Mouse (Mus musculus): ENCODE measurements around the gene Aup1. TPM values are rescaled to one million over a fixed set of nuclear protein-coding genes. Genes with fewer than 3 reads are reported as not detected.

Gene Aup1
- polyA plus RNA-seq (2012; rRNA removed; ENCODE audit: low replicate concordance), result 469 and 806 TPM in 2 replicates

DNA sequence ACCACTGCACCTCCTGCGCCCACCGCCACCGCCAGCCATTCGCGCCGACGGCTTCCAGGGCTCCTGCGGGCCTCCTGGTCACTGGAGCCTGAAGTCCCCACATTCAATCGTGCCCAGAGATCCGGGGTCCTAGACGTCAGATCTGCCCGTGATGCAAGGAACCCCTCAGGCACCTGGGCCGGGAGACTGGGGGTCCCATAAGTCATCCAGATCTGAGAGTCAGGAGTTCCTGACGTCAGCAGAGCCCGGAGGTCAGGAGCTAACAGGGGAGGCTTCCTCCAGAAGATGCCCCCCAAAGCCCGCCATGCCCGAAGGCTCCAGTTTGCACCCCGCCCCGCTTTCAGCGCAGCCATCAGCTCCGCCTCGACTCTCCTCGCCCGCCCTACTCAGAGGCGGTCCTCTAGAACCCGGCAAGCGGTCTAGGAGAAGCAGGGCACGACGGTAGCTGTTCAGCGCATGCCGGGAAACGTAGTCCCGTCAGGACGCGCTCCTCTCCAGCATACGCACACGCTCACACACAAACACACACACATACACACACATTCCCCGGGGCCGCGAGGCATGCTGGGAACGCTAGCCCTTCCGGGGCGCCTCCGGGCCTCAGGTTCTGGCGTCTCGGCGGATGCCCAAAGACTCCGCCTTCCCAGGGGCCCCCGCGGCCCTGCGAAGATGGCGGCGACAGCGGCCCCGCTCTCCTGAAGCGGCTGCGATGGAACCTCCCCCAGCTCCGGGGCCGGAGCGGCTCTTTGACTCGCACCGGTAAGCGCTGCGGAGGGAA is at the start of gene Aup1:
Gene Aup1, plus strand, starts transcription at position 448 of the 778 bp plus-strand sequence.

DNA sequence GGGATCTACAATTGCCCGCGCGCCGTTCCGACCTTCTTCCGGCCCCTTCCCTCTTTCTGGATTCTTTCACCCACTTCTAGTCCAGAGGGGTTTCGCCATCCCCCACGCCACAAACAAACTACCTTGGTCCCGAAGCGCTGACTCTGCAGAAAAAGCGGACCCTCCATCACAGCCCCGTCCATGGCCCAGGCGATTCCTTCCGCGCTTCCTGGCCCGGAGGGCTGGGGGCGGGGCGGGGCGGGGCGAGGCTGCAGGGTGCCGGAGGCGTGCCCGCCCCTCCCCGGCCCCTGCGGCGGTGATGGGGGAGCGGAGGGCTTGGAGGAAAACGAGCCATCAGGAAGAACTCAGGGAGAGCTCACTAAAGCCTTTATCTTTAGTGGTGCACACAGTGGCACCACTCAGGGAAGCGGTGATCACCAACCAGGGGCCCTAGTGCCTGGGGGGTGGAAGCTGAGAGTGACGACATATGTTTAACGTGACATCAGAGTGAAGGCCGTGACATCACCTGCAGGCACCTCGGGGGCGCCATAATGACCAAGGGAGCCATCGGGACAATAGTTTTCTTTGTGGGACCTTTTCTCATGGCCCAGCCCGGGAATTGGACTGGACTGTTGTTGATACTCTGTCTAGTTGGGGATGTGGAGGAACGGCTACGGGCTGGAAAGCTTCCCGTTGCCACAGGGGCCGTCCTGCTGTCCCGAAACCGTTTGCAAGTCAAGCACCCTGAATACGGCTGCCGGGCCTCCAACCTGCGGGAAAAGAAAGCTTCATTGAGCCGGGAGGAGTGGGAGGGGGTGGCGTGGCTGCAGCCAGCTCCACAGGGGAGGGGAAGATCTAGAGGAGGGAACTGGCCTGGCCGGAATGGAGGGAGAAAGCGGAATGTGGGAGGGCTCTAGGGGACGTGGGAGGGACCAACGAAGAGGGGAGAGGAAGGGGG is 20.8 kb upstream of the Aup1 start, which contains the start of the genes Dok1 and Loxl3:
Gene Dok1, minus strand, starts transcription at position 223 of the 937 bp plus-strand sequence.
Gene Loxl3, plus strand, starts transcription at position 925 of the 937 bp plus-strand sequence.

DNA sequence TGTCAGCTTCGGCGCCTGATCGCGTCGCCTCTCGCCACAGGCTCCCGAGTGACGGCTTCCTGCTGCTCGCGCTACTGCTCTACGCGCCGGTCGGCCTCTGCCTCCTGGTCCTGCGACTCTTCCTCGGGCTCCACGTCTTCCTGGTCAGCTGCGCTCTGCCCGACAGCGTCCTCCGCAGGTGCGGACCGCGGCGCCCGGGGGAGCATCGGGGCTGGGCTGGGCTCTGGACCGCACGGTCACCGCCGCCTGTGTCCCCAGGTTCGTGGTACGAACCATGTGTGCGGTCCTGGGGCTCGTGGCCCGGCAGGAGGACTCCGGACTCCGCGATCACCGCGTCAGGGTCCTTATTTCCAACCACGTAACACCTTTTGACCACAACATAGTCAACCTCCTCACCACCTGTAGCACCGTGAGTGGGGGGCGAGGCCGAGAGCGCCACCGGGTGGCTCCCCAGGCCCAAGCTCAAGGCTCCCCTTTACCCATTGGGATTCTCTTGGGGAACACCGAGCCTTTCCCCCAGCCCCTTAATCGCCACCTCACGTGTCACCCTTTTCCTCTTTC is 630 bp downstream of the Aup1 start, which contains the start of gene Htra2:
Gene Htra2, minus strand, starts transcription at position 403 of the 561 bp plus-strand sequence.

DNA sequence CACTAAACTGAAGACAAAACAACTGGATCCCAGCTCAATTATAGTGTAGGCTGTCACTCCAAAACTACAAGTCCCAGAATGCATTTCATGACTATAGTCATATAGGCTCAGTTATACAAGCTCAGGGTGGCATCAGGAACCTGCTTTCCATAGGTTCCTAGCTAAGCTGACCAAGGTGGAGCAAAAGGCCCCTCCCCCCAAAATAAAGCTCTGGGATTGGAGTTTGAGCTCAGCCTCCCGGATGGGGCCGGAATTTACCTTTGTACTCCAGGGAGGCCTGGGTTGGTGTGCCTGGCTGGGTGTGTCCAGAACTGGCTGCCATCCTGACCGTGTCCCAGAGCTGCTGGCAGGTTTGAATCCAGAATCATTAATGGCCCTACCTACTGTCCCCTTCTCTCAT is 3.5 kb downstream of the Aup1 start, which contains the start of gene Dqx1:
Gene Dqx1, plus strand, starts transcription at position 55 of the 400 bp plus-strand sequence.

DNA sequence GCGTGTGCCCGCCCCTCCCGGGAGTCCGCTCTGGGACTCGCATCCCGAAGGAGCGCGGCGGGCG is 15.8 kb downstream of the Aup1 start, which contains the start of gene Tlx2:
Gene Tlx2, minus strand, starts transcription at position 47 of the 64 bp plus-strand sequence.

DNA sequence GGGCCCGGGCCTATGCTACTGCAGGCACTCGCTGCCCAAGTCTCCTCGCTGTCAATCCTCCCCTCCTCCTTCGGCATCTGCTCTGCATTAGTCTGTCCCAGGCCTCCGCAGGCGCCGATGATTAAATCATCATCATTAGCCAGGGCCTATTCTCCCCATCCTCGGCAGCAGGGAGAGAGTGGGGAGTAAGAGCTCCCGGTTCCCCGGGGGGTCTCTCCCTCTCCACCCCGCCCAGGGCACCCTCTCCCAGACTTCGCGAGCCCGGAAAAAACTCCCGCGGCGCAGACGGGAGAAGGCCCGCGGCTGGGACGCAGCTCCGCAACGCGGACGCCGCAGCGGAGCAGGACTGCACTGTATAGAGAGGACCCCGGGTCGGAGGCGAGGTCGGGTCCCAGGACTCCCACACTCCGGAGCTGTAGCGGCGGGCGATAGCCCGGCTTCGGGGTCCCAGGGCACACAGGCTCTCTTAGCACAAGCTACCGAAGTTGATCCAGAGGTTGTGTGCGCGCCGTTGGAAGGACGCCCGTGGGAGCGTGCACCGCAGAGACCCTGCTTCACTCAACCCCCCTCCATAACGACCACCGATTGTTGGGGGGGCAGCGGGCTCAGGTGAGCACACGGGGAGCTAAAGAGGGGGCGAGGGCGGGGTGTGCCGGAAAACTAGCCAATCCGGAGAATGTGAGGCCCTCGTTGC is 23.5 kb downstream of the Aup1 start, which contains the start of gene Pcgf1:
Gene Pcgf1, plus strand, starts transcription at position 240 of the 694 bp plus-strand sequence.

DNA sequence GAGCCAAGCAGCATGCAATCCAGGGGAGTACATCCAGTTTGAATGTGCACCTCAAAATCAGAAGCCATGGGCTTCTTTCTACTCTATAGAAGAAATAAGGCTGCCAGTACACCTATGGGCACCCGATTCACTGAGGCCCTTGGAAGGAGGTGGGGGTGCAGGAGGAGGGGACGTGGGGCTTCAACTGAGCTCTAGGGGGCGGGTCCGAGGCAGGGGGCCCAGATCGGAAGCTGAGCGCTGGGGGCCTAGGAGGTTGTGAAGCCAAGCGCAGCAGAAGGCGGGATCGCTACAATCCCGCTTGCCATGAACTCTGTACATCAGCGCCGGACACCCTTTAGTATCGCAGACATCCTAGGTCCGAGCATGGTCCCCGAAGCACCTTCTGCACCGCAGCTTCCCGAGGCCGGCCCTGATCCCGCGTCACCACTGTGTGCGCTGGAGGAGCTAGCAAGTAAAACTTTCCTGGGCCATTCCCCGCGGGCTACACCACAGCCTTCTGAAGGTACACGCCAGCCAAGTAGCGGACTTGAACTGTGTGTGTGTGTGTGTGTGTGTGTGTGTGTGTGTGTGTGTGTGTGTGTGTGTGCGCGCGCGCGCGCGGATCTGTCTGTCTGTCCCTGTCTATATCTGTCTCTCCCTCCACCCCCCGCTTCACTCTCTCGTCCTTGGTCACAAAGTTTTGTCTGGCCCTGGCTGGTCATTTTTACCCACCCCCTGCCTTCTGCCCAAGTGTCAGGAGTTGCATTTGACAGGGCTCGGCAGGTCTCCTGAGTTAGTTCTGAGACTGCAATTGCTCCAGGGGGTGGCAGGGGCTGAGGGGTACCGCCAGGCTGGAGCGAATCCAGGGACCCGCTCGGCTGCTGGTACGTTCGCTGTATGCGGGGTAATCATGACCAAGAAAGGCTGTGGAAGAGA is 32.1 kb downstream of the Aup1 start, which contains the start of gene Lbx2:
Gene Lbx2, plus strand, starts transcription at position 247 of the 915 bp plus-strand sequence.

DNA sequence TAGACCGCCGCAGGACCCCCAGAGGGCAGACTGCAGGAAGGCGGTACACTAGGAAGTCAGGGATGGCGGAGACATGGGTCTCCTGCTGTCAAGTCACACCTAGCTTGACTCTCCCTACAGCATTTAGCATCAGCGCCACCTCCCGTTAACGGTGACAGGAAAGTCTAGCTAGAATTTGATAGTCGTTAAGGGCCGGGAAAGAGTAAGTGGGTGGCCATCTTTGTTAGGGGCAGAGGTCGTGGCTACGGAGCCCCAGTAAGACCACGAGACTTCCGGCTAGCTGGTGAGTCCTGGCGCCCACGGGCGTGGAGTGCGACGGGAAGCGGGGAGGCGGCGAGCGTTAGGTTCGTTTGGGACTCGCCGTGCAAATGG is 47.0 kb downstream of the Aup1 start, which contains the start of the genes Ccdc142 and Gm42688:
Gene Ccdc142, plus strand, starts transcription at position 286 of the 372 bp plus-strand sequence.
Gene Gm42688, plus strand, starts transcription at position 302 of the 372 bp plus-strand sequence.

Other genes with a start within 250 kb of the Aup1 start
- 2.1 and 4.5 TPM in 2 replicates for gene Sema4f, start 114.8 kb upstream of the Aup1 start, polyA plus RNA-seq (2012; rRNA removed; ENCODE audit: low replicate concordance)
- gene M1ap, start 107.6 kb upstream of the Aup1 start, polyA plus RNA-seq (2012; rRNA removed; ENCODE audit: low replicate concordance), result 0.59 and 2.0 TPM in 2 replicates
- gene Dok1, start 21.1 kb upstream of the Aup1 start, polyA plus RNA-seq (2012; rRNA removed; ENCODE audit: low replicate concordance), result 8.9 and 18.2 TPM in 2 replicates
- gene Loxl3, start 20.3 kb upstream of the Aup1 start, polyA plus RNA-seq (2012; rRNA removed; ENCODE audit: low replicate concordance), result 9.9 and 12.4 TPM in 2 replicates
- gene Htra2, start 752 bp downstream of the Aup1 start, polyA plus RNA-seq (2012; rRNA removed; ENCODE audit: low replicate concordance), result 55.0 and 63.3 TPM in 2 replicates
- 2.9 and 4.2 TPM in 2 replicates for gene Dqx1, start 3.3 kb downstream of the Aup1 start, polyA plus RNA-seq (2012; rRNA removed; ENCODE audit: low replicate concordance)
- gene Tlx2, start 15.8 kb downstream of the Aup1 start, polyA plus RNA-seq (2012; rRNA removed; ENCODE audit: low replicate concordance), result 0.80 TPM in 1 of 2 replicates, not detected in the other
- gene Pcgf1, start 23.3 kb downstream of the Aup1 start, polyA plus RNA-seq (2012; rRNA removed; ENCODE audit: low replicate concordance), result 13.3 and 20.8 TPM in 2 replicates
- gene Lbx2, start 31.8 kb downstream of the Aup1 start, polyA plus RNA-seq (2012; rRNA removed; ENCODE audit: low replicate concordance), result 2.1 and 2.8 TPM in 2 replicates
- 7.9 and 17.1 TPM in 2 replicates for gene Ccdc142, start 47.1 kb downstream of the Aup1 start, polyA plus RNA-seq (2012; rRNA removed; ENCODE audit: low replicate concordance)
- 4.1 and 5.1 TPM in 2 replicates for gene Gm42688, start 47.1 kb downstream of the Aup1 start, polyA plus RNA-seq (2012; rRNA removed; ENCODE audit: low replicate concordance)
- 53.5 and 79.1 TPM in 2 replicates for gene Mrpl53, start 54.5 kb downstream of the Aup1 start, polyA plus RNA-seq (2012; rRNA removed; ENCODE audit: low replicate concordance)
- gene Mogs, start 61.0 kb downstream of the Aup1 start, polyA plus RNA-seq (2012; rRNA removed; ENCODE audit: low replicate concordance), result 55.4 and 72.6 TPM in 2 replicates
- 188 and 203 TPM in 2 replicates for gene Wbp1, start 67.0 kb downstream of the Aup1 start, polyA plus RNA-seq (2012; rRNA removed; ENCODE audit: low replicate concordance)
- gene Ino80b, start 70.9 kb downstream of the Aup1 start, polyA plus RNA-seq (2012; rRNA removed; ENCODE audit: low replicate concordance), result 15.1 and 82.3 TPM in 2 replicates
- gene Rtkn, start 80.9 kb downstream of the Aup1 start, polyA plus RNA-seq (2012; rRNA removed; ENCODE audit: low replicate concordance), result 67.9 and 77.1 TPM in 2 replicates
- 2.2 and 2.8 TPM in 2 replicates for gene Wdr54, start 101.9 kb downstream of the Aup1 start, polyA plus RNA-seq (2012; rRNA removed; ENCODE audit: low replicate concordance)
- gene 1700003E16Rik, start 101.9 kb downstream of the Aup1 start, polyA plus RNA-seq (2012; rRNA removed; ENCODE audit: low replicate concordance), result 0.06 and 0.10 TPM in 2 replicates
- gene Dctn1, start 111.4 kb downstream of the Aup1 start, polyA plus RNA-seq (2012; rRNA removed; ENCODE audit: low replicate concordance), result 128 and 171 TPM in 2 replicates
- gene Slc4a5, start 165.3 kb downstream of the Aup1 start, polyA plus RNA-seq (2012; rRNA removed; ENCODE audit: low replicate concordance), result 0.10 and 0.26 TPM in 2 replicates

All from mammary gland, adult 2 months (tissue).